Mouse (Mus musculus): ENCODE measurements around the gene Abtb2.

DNA sequence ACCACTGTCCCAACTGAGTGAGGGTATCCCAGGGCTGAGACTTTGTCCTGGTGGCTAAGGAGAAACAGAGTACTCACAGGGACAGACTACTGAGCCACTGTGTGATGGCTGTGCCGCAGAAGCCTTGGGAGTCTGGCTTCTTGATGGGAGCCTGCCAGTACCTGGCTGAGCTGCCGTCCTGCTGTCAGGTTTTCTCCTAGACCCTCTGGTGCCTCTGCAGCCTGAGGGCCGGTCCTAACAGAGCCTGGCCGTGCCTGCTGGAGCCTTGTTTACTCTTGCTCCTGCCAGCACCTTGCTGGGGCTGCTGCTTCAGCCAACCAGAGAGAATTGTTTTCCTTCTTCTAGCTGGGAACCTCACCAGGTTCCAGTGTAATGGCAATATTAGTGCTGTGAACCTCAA, 148.3 kb downstream of the Abtb2 start:
- TF ChIP-seq MAFK (IDR thresholded peaks at IDR 0.05; ENCODE audit: insufficient read depth, low read depth, low read length) (no peak), ZNF384 (IDR thresholded peaks at IDR 0.05; ENCODE audit: low read depth, low read length) (no peak)

Data from ES-E14 (cell line).